Mouse (Mus musculus) gastrocnemius, adult 8-10 months (tissue): ENCODE measurements around the gene Gnaq. TPM values are rescaled to one million over a fixed set of nuclear protein-coding genes. Genes with fewer than 3 reads are reported as not detected.
A peak's percentile ranks its signal among the peaks of the same experiment; 100 is the strongest.

Experiments used
- DNase-seq, 2 experiments: peaks; one replicate each; pipeline ENCODE4 v3.0.0; 2022; ENCODE audit warnings: low spot score in 2 of 2
- total RNA-seq, 4 experiments: library from RNA; stranded (reverse); gene quantifications; 2 replicates each; pipeline ENCODE4 v1.2.4; 2022

The Gnaq gene
- total RNA-seq, 4 experiments from 2014 or later, result 11.1 to 15.0 (median 13.8) TPM

DNA sequence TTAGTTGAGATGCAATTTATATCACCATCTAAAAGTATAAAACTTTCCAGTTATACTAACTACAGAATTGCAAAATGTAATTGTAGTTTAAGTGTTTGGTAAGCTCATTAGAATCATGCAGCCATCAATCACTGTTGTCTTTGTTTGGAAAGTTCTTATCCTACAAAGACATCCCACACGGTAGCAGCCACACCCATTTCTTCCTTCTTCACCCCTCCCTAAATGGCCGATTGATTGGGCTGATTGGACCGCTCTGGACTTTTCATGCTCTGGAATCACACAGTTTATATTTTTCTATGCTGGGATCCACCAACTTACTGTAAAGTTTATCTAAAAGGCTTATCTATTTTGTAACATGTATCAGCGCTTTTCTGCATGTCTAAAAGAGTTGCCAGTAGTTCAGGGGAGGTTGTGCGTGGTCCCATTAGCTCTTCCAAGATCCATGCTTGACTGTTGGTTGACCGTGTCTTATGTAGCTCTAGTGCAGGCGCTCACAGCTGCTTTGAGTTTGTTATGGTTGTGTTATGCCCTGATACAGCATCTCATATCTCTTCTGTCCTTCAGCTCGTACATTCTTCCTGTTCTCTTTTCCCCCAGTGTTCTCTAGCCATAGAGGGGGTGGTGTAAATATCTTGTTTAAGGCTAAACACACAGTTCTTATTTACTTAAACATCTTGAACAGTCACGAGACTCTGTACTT lies 56.6 kb downstream of the Gnaq start:
- no peak for DNase-seq

- DNase-seq, result no peak
These were observed 65.5 kb downstream of the Gnaq start for GRCm38 (mm10) chr19:16198162-16198561.

DNA sequence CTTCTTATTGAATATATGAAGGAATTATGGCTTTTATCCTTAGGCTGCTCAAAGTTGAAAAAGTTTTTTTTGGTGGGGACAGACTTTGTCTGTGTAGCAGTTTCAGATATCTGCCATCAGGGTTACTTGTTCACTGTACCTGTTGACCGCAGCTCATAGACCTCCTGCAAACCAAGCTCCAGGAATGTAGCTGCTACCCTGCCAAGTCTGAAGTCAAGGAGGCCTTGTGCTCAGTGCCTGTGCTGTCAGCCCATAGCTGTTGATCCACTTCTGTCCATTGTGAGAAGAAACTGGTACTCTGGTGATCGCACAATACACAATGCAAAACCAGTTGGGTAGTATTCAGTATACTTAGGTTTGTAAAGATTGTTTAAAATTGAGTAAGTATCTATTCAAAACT lies 68.7 kb downstream of the Gnaq start:
- DNase-seq, result no peak

DNA sequence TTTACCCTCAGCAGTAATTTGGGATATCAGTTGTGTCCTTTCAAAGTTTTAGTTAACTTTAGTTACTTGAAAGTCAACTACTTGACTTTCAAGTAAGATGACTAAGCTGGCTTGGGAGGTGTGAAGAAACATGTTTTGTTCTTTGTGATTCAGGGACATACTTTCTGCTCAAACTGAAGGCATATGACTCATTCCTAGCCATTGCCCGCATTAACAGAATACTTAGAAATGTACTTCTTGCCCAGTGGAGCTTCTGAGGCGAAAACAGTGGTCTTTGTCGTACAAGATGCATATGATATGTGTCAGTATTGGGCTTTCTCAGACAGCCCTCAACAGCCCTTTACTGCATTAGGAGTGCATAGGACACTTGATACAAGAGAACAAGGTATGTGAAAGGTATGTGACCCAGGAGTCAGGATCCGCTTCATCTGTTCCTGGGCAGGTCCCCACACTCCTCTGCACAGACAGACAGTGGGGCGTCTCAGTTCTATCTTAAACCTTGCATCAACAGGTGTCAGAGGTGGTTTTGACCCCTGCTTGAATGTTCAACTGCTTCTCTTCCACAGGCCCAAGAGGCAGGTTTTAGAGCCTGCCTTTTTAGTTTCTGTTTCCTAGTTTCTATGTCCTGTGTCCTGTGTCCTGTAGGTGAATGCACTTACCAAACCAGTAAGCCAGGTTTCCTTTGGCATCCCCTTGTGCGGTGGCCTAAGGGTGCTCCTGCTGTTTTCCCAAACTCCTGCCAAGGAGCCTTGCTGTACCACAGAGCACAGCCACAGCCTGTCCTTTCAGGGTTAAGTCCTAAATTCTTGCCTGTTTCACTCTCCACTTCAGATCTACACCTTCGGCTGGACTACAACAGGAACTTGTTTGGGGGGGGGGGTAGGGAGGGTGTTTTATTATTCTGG lies 72.4 kb downstream of the Gnaq start:
- no peak for DNase-seq

GRCm38 (mm10) chr19:16209616-16210015 lies 77.0 kb downstream of the Gnaq start:
- no peak for DNase-seq

- DNase-seq, result peak; percentile 55 to 65
These were observed 82.3 kb downstream of the Gnaq start for GRCm38 (mm10) chr19:16214946-16215345.

GRCm38 (mm10) chr19:16215430-16216016 lies 82.9 kb downstream of the Gnaq start:
- DNase-seq, result no peak

GRCm38 (mm10) chr19:16219978-16220377 lies 87.3 kb downstream of the Gnaq start:
- DNase-seq, result no peak

GRCm38 (mm10) chr19:16222526-16222925 lies 89.9 kb downstream of the Gnaq start:
- DNase-seq, result no peak

DNA sequence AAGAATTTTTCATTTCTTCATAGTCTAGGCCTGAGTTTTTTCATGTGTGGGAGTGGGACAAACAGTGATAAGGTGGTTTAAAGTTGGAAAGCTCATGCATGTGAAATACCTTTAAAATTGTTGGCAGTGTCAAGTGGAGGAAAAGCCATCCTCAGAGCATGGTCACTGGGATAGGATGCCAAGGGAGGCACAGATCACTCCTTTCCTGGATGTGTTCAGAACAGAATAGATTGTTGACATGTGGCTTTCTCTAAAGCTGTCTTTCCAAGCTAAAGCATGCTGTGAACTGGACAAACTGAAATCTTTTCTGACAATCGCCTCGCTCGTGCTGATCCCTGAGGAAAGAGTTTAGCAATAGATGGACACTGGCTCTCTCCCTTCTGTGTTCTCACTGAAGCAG lies 90.5 kb downstream of the Gnaq start:
- DNase-seq, result no peak

DNA sequence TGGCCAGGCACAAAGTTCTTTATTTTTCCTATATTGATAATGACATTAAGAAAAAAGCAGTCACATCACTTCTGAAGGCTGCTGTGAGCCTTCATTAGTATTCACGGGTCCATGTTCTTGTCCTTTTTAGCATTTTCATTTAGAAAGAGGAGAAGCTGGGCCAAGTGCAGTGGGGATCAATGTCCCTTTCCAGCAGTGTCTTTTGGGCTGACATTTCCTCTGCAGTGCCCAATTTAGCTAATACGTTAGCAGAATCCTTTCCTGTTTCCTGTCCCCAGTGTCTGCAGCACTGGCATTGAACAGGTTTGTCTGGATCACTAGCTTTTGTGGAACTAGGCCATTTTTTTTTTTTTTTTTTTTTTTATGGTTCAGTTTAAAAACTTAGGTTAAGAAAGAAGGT lies 92.2 kb downstream of the Gnaq start:
- DNase-seq, result no peak

DNA sequence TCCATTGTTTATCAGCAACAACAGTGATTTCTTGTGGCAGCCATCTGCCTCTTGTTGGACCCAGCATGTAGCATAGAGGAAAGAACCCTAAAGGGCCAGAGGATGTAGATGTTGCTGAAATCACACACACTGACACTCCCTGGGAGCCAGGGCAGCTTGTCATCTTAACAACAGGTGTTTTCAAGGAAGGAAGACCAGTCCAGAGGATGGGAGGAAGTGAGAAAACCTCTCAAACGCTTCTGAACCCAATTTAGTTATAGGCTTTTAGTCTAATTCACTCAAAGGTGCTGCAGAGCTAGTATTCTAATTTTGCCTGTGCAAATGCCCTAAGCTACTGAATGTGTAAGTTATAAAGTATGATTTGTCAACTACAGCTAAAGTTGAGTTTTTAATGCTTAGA lies 99.0 kb downstream of the Gnaq start:
- no peak for DNase-seq

GRCm38 (mm10) chr19:16235594-16235993 lies 103.0 kb downstream of the Gnaq start:
- DNase-seq, result no peak

- DNase-seq, result no peak
These were observed 104.4 kb downstream of the Gnaq start for GRCm38 (mm10) chr19:16237034-16237433.

DNA sequence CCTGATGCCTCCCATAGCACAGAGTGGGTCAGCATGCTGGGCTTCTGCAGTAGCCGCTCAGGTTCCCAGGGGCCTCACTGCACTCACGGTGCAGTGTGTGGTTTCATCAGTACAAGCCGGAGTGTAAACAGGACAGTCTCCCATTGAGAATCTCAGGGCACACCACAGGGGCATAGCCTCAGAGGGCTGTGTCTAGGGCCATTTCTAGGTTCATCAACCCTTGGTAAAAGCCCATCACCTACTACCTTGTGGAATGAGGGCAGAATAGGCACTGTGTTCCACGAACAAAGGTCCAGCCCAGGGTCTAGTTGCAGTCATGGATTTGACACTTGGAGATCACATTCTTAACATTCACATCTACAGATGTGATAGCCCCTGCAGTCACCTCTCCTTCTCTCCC lies 105.4 kb downstream of the Gnaq start:
- no peak for DNase-seq

GRCm38 (mm10) chr19:16238512-16238911 lies 105.9 kb downstream of the Gnaq start:
- no peak for DNase-seq

- no peak for DNase-seq
These were observed 110.1 kb downstream of the Gnaq start for GRCm38 (mm10) chr19:16242708-16243107.

- no peak for DNase-seq
These were observed 116.4 kb downstream of the Gnaq start for GRCm38 (mm10) chr19:16249025-16249424.

- no peak for DNase-seq
These were observed 118.3 kb downstream of the Gnaq start for GRCm38 (mm10) chr19:16250921-16251320.

- no peak for DNase-seq
These were observed 119.2 kb downstream of the Gnaq start for GRCm38 (mm10) chr19:16251819-16252218.

GRCm38 (mm10) chr19:16252696-16253095 lies 120.1 kb downstream of the Gnaq start:
- no peak for DNase-seq

GRCm38 (mm10) chr19:16254881-16255280 lies 122.2 kb downstream of the Gnaq start:
- no peak for DNase-seq
